Mouse (Mus musculus) kidney, adult 18-20 months (tissue): ENCODE measurements around the gene Rfng.
A peak's percentile ranks its signal among the peaks of the same experiment; 100 is the strongest.
"Not testable (repeated sequence)": the region's sequence is repeated elsewhere in the genome, so short reads cannot be mapped to it uniquely, and the experiment has no call there.

Experiments
- DNase-seq: peaks from one replicate; pipeline ENCODE4 v3.0.0; 2021

The Rfng gene

DNA sequence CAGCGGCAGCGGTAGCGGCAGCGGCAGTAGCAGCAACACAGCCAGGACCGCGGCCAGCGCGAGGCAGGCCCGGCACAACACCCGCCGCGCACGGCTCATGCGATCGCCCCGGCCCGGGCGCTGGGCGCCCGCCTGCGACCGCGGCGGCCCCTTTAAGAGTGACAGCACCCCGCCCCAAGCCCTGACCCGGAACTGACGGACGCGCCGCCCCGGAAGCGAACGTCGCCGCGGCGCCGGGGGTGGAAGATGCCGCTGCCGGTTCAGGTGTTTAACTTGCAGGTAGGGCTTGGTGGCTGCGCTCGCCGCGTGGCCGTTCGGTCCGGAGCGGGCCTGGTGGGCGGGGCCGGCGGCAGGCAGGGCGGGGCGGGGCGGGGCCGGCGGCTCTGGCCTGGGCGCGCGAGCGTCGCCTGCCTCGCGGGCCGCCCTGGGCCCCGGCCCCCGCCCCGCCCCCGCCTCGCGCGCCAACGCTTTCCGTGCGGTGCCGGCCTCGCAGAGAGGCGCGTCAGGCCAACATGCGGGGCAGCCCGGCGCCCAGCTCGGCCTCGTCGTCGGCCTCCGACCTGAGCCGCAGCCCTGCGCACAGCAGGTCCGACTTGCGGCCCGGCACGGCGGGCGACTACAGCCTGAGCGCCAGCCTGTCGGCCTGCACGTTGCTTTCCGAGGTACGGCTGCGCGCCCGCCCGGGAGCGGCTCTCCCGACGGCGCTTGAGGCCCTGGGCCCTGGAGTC lies at the start of gene Rfng, which contains the start of gene Gps1:
TSS of gene Rfng (minus strand) at position 144 of the 728 bp plus-strand sequence.
TSS of gene Gps1 (plus strand) at position 209 of the 728 bp plus-strand sequence.
- peak; percentile 86 for DNase-seq

DNA sequence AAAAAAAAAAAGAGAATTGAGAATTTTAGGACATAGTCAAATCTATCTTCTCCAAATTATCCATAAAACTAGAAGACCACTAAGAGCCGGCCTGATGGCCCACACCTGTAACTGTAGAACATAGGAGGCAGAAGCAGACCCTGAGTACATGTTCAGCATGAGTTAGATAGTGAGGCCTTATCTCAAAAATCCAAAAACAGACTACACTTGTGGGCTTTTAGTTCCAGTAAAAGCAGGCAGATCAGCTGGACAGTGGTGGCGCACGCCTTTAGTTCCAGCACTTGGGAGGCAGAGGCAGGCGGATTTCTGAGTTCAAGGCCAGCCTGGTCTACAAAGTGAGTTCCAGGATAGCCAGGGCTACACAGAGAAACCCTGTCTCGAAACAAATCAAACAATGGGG lies 49.0 kb upstream of the Rfng start:
- not testable (repeated sequence) for DNase-seq

DNA sequence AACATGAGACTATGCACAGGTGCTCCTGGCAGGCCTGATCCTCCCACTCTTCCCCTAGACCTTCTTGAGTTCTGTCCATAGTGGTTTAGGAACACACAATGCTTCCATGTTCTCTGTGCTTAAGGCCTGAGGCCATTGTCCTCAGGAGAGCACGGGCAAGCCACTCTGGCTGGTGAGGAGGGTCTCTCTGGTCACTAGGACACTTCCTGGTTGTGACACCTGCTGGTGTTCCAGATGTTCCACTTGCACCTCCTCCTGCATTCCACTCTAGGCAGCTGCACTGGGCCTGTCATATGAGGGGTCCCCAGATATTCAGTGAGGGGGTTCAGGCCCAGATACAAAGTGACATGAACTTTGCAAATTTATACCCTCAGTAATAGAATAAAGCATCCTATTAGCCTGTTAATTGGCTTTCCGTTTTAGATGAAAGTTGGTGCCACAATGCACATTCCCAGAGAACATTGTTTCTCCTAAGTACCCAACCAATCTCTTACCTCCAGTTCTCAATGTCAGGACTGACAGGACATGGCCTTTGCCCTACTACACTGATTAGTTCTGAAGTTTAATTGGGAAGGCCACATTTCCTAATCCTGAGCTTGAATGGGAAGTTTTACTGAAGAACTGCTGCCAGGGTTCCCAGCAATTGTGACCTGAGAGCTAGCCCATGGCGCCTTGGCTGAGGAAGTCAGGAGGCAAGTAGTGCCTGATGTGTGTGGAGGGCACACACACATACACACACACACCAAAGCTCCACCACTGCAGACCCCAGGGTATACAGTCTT lies 47.8 kb upstream of the Rfng start:
- no peak for DNase-seq

DNA sequence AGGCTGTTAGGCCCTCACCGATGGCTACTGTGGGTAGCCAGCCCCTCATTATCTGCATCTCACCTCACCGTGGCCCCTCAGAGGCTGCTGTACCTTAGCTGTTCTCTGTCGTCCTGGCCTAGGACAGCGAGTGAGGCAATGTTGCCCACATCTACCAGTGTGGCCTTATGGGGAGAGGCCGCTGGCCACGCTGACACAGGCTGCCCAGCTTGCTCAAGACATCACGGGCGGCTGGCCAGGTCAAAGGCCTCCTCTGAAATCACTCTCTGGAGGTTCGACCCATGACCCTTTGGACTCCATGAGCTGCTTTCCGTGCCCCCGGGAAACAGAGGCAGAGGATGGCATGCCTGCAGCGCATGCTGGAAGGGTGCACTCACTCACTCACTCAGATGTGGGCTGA lies 46.7 kb upstream of the Rfng start:
- DNase-seq = peak; percentile 64

DNA sequence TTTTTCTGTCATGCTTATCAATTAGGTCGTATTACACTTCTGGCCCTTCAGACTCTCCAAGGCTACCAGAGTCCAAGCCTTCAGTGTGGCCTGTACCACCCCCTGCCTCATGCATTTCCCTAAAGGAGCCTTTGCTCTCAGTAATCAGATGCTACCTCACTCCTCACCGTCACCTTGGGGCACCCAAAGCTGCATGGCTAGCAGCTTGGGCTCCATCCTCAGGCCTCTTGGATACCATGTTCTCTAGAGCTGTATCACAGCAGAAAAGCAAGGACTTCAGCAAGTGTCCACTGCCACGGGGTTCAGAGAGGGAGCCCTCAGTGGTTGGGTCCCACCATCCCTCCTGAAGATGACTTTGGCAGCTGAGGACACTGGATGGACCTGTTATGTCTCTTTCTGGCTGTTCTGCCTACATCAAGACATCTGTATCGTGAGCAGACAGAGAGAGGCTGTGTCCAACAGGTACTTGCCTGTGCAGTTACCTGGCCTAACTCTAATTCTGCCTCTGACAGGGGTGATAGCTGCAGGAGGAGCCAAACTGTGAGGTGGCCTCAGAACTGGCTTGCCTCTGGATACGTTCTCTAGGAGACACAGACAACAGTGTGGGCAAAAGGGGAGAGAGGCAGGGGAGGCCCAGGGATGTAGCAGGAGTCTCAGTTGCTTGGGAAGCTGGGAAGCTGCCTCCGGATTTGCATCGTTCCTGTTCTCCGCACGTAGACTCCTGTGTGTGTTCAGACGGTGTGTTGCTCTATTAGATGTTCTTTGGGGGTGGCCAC lies 45.9 kb upstream of the Rfng start:
- DNase-seq = no peak

DNA sequence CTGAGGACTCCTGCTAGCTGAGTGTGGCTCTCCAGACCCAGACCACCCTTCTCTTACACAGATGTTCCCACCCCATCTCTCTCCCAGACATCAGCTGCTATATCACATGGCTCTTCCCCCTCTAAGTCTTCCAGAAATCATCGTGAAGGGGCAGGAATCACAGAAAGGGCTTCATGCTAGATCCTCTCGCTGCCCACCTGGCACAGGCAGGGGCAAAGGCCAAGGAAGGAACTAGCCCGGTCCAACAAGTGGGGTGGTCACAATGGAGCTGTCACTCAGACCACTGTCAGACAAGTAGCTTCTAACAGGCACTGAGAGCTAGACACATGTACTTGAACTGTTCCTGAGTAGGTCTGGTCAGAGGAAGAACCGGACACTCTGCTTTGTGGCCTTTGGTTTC lies 44.4 kb upstream of the Rfng start:
- DNase-seq = no peak

DNA sequence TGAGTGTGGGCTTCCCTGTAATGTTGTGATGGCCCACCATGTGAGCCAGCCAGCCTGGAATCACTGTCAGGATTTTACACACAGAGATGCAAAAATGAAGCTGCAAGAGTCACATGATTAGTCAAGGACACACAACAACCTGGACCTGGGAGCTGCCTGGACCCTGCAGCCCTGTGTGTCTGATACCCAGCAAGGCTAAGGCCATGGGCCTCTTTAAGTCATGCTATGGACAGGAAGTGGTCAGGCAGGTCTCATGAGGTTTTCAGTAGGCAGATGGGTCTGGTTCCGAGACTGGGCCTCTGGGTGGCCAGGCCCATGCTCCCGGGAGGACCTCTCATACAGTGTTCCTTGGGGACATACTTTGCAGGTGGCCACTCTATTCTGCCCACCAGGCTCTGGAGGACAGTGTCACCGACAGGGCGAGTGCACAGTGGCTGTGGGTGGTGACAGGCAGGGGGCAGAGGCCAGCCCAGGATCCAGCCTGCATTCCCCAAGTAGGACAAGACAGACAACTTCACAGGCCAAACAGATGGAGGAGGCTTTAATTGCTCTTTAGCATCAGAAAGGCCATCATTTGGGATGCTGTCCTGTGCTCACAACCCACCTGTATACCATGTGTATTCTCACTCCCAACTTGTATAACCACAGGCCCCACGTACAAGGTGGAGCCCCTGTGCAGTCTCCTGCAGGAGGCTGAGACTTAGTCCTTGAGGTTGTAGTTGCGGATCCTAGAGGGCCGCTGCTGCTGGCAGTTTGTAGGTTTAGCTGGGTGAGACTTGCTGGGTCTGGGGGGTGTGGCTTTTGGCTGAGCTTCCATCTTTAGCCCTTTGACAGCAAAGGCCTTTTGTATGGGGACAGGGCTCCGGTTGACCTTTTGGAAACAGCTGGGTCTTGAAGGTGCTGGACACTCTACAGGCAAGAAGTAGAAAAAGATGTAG lies 42.3 kb upstream of the Rfng start:
- DNase-seq = no peak

DNA sequence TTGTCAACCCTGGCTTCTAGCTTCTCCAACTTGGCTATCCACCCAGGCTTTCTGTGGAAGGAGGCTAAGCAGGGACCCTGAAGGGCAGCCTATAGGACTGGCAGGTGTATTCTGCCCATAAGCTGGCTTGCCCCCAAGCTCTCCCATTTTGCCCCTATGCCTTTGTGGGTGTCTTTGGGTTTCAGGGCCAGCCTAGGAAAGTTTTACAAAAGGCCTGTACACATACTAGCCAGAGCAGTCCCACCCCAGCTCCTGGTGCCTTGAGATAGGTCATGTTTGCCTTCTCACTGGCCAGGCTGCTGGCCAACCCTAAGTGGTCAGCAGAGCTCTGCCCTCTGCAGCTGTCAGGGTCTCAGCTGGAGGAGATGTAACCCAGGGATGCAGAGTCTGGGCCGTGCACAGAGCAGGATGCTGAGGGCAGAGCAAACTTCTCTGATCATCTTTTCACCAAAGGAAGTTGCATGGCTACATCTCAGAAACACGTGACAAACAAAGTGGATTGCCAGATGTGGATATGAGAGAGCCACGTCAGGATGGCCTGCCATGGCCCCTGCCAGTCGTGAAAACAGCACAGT lies 41.4 kb upstream of the Rfng start:
- DNase-seq = no peak

DNA sequence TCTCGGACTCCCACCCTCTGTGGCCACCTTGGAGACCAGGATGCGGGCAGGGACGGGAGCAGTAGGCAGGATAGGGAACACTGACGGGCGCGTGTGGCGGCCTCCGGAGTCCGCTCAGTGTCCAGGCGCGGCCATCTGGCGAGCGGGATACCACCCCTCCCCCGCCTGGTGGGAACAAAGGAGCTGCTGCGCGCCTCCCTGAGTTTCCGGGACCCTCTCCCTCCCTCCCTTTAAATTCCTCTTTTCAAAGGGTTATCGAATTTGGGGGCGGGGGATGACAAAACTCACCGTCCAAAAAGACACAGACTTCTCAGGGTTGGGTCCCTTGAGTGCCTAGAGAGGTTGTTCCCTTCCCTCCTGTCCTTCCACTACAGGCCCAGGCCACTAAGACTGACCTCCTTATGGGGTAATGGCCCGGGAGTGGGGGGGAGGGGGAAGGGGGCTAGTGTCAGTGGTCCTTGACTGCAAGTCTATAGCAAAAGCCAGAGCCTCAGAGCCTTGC lies 40.8 kb upstream of the Rfng start:
- DNase-seq = no peak

DNA sequence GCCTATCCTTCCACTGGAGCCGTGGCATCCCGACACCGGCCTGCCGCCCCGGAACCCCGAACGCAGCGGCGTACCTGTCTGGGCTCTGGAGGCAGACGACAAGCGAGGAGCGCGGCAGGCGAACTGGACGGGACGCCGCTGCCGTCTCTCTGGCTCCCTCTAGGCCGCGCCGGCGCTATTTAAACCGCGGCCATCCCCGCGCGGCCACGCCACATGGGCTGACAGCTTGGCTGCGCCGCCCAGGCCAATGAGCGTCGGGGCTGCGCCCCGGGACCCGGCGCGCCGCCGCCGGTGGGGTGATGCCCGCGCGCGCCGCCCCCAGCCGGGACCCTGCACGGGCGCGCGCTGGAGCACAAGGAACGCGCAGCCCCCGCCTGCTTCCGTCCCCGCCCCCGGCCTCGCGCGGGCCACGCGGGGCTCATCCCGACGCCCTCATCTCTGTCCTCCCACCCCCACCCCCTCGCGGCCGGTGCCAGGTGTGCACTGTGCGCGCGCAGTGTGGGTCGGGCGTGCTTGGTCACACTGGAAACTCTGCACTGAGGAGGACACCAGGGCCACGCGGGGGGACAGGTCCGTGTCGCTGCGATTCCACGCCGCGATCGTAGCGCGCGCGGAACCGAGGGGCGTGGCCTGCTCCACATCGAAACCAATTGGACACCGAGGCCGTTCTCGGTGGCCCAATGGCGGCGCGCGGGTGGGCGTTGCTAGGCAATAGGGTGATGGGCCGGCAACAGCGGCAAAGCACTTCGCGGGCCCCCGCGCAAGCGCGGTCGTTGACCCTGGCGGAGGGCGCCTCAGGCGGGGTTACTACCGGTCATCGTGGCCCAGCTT lies 40.2 kb upstream of the Rfng start, which contains the start of gene Fasn:
TSS of gene Fasn (minus strand) at position 592 of the 831 bp plus-strand sequence.
- DNase-seq = peak; percentile 95

DNA sequence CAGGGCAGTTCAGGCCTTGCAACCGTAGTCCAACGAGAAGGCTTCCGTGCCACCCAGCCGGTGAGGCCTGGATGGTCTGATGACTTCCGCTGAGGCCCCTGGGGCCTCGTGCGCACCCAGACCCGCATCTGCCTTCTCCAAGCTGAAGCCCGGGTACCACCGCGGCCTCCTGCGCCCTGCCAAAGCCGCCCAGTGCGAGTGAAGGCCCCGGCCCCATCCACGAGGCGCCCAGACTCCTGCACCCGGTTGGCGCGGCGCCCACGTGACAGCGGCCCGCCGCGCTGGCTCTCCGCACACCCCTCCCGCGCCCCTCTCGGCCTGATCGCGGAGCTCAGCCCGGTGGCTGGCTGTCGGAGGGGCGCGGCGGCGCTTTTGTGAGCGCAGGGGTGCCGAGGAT lies 39.5 kb upstream of the Rfng start:
- DNase-seq = no peak

DNA sequence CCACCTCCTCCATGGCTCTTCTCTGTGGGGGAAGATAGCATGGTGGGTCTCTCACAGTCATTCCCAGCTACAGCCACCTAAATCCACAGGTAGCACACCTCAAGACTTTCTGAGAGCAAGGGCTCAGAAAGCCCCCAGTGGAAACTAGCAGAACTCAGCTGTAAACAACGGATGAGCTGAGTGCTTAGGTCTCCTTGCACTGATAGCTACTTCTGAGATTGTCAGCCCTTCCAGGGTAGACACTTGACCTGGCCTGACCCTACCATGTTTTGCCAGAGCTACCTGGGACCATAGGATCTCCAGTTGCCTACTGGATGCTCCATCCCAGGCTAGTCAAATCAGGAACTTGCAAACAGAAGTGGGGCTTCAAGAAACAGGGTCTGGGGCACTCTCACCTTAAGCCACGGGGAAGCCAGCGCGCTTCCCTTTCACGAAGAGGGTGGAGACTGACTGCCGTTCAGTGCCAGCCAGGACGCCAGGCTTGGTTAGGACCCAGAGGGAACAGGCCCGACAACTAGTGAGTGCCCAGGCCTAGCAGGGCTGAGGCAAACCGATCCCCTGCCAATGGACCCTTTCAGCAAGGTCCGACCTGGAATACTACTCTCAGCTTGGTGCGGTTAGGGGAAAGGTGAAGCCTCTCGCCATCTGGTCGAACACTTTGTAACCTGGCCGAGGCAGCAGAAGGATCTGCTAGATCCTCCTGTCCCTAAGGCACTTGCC lies 39.0 kb upstream of the Rfng start:
- DNase-seq = no peak

DNA sequence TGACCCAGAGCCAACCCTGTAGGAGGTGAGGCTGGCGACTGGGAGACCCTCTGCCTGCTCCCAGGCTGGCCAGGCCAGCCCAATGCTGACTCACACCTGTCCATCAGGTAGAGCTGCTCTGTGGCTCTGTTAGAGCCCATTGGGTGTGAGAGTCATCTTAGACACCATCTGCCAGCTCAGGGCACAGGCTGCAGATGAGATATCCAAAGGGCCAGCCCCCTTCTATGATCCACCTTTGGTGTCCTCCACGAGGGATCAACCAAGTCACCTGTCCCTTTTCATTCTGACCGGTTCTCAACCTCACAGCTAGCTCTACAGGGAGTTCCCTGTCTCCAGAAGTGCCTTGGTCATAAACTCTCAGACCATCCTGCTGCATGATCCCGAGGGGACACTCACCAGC lies 38.3 kb upstream of the Rfng start:
- no peak for DNase-seq

DNA sequence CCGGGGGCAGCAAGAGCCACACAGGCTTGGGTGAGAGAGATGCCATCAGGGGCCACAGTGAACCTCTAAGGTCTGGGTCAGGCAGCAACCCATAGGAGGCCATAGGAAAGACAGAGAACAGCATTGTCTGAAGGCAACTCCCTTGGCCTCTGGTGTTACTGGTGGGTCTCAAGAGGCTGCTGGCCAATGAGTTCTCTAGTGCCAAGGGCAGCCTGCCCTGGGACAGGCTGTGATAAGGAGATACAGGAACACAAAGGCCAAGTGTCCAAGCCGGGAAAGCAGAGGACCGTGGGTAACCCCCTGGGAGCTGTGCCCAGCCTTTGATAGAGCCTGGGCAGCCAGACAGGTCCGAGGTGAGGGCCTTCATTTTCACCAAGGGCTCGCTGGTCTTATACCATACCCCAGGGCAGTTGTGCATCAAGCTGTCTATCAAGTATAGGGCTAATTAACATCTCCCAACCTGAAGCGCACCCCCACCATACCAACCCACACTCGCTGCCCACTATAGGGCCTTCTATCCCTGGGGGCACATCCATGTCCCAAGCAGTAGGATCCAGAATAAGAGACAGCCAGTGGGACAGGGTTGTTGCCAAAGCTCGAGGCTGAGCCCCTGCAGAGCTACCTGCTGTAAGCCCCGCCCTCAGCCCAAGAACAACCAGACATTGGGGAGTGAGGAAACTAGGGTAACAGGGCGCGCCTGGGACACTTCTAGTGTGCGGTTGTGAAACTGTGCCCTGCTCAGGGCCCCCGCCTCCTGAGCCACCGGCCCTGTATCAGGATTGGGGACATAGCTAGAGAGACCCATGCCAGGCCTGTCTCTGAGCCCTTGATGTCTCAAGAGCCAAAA lies 37.3 kb upstream of the Rfng start:
- DNase-seq = no peak

DNA sequence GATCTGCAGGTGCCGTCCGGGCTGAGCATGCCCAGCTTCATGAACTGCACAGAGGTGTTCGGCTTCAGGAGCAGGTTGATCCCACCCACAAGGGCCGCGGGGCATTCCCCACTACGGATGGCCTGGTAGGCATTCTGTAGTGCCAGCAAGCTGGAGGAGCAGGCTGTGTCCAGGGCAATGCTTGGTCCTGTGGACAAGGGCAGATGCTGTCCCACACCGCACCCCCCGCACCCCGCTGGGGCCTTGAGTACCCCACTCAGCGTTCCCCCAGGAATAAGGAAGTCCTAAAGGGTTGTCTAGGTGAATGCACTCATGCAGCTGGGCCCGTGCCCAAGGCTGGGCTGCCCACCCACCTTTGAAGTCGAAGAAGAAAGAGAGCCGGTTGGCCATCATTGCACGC lies 36.5 kb upstream of the Rfng start:
- DNase-seq = no peak

DNA sequence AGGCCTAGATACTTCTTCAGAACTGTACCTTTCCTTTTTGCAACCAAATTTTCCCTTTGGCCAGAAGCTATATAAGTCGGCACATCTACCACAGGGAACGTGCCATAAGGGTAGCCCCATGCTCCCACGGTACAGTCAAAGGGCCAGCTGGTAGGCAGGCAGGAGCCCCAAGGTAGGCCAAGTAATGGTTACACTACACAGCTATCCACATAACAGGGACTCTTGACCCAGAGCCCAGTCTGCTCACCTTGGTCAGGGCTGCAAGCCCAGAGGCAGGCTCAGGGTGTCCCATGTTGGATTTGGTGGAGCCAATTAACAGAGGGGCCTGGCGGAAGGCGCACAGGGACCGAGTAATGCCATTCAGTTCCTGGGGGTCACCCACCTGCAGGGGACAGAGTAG lies 35.5 kb upstream of the Rfng start:
- no peak for DNase-seq

DNA sequence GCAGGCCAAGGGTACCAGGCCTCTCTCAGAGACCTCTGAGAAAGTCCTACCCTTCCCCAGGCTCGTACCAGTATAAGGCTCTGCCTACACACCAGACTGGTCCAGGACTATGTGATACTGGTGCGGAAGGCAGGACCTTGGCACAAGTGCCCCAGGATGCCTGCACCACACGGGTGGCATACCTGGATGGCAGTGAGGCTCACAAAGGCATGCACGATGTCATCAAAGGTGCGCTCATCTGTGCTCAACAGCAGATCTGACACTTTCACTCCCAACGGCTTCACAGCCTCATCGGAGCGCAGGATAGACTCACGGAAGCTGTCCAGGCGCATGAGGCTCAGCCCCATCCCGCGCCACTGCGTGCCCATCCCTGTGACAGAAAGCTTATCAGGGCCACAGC lies 34.2 kb upstream of the Rfng start:
- DNase-seq = no peak

DNA sequence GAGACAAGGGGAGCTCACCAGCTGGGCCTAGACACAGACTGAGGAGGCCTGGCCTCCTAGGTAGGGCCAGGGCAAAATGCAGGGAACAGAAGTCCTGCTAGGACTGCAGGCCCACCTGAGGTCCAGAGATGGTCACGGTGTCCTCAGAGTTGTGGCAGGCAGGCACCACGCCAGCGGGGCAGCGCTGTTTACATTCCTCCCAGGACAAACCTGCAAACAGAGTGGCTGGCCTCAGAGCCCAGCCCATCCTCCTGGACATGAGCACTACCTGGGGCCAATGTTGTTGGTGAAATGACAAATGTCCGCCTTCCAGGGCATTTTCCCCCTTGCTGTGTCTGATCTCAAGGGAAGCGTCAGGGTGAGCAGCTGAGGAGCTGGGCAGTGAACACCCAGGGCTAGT lies 33.4 kb upstream of the Rfng start:
- no peak for DNase-seq

DNA sequence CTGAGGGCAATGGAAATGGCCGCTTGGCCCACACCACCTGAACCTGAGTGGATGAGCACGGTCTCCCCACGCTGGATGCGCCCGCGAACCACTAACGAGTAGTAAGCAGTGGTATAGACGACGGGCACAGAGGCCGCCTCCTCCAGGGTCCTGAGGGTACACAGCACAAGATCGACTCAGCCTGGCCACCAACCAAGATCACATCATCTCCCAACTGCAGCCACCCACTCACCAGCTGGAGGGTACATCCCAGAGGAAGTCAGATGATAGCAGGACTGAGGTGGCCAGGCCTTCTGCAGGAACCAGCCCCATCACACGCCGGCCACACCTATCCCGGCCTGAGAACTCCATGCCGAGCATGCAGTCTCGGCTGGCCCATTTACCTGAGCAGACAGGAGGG lies 28.1 kb upstream of the Rfng start:
- no peak for DNase-seq
